Mouse (Mus musculus): Measurements from ENCODE around the gene Zbtb32. TPM values are rescaled to one million over a fixed set of nuclear protein-coding genes. Genes with fewer than 3 reads are reported as not detected.
A peak's percentile ranks its signal among the peaks of the same experiment; 100 is the strongest.

The Zbtb32 gene
- polyA plus RNA-seq, 1 experiment from 2014 or later: 0.17 TPM

Small RNAs within 50 kb of the gene (microRNA-seq; reads per million reads assigned to microRNA genes)
- gene Gm38670: 3.8 reads per million, percentile 11 among the genes with 10 or more reads in this experiment
- gene Mir3569: not detected

Other genes with a start within 250 kb of the Zbtb32 start
- 1.9 and 2.0 TPM in 2 replicates for gene Lrfn3, start 236.1 kb downstream of the Zbtb32 start, polyA plus RNA-seq (2015; fragmentation: Nextera tagmentation; extraction: Ambion mirVana)
- gene Tyrobp, start 185.1 kb downstream of the Zbtb32 start, polyA plus RNA-seq (2015; fragmentation: Nextera tagmentation; extraction: Ambion mirVana): 146 and 160 TPM in 2 replicates
- gene Hcst, start 179.1 kb downstream of the Zbtb32 start, polyA plus RNA-seq (2015; fragmentation: Nextera tagmentation; extraction: Ambion mirVana): 6.7 and 7.0 TPM in 2 replicates
- 1.6 and 1.8 TPM in 2 replicates for gene Nfkbid, start 177.2 kb downstream of the Zbtb32 start, polyA plus RNA-seq (2015; fragmentation: Nextera tagmentation; extraction: Ambion mirVana)
- gene Aplp1, start 153.4 kb downstream of the Zbtb32 start, polyA plus RNA-seq (2015; fragmentation: Nextera tagmentation; extraction: Ambion mirVana): 5.3 and 6.2 TPM in 2 replicates
- 0.03 and 0.37 TPM in 2 replicates for gene Kirrel2, start 141.2 kb downstream of the Zbtb32 start, polyA plus RNA-seq (2015; fragmentation: Nextera tagmentation; extraction: Ambion mirVana)
- gene Nphs1, start 140.6 kb downstream of the Zbtb32 start, polyA plus RNA-seq (2015; fragmentation: Nextera tagmentation; extraction: Ambion mirVana): 0.10 TPM in 1 of 2 replicates, not detected in the other
- gene Prodh2, start 105.3 kb downstream of the Zbtb32 start, polyA plus RNA-seq (2015; fragmentation: Nextera tagmentation; extraction: Ambion mirVana): 57.8 and 78.4 TPM in 2 replicates
- gene Arhgap33, start 63.8 kb downstream of the Zbtb32 start, polyA plus RNA-seq (2015; fragmentation: Nextera tagmentation; extraction: Ambion mirVana): 2.6 and 3.0 TPM in 2 replicates
- 4.9 and 5.3 TPM in 2 replicates for gene Hspb6, start 46.7 kb downstream of the Zbtb32 start, polyA plus RNA-seq (2015; fragmentation: Nextera tagmentation; extraction: Ambion mirVana)
- 2.0 and 2.7 TPM in 2 replicates for gene Proser3, start 46.6 kb downstream of the Zbtb32 start, polyA plus RNA-seq (2015; fragmentation: Nextera tagmentation; extraction: Ambion mirVana)
- gene Lin37, start 39.1 kb downstream of the Zbtb32 start, polyA plus RNA-seq (2015; fragmentation: Nextera tagmentation; extraction: Ambion mirVana): 23.4 and 26.1 TPM in 2 replicates
- gene U2af1l4, start 35.6 kb downstream of the Zbtb32 start, polyA plus RNA-seq (2015; fragmentation: Nextera tagmentation; extraction: Ambion mirVana): 32.4 and 35.4 TPM in 2 replicates
- 3.4 and 4.1 TPM in 2 replicates for gene Gm49396, start 35.6 kb downstream of the Zbtb32 start, polyA plus RNA-seq (2015; fragmentation: Nextera tagmentation; extraction: Ambion mirVana)
- gene Psenen, start 35.3 kb downstream of the Zbtb32 start, polyA plus RNA-seq (2015; fragmentation: Nextera tagmentation; extraction: Ambion mirVana): 60.6 and 65.5 TPM in 2 replicates
- gene Igflr1, start 33.5 kb downstream of the Zbtb32 start, polyA plus RNA-seq (2015; fragmentation: Nextera tagmentation; extraction: Ambion mirVana): 2.3 and 2.8 TPM in 2 replicates
- gene Kmt2b, start 10.2 kb downstream of the Zbtb32 start, polyA plus RNA-seq (2015; fragmentation: Nextera tagmentation; extraction: Ambion mirVana): 2.4 and 2.9 TPM in 2 replicates
- gene Upk1a, start 13.9 kb upstream of the Zbtb32 start, polyA plus RNA-seq (2015; fragmentation: Nextera tagmentation; extraction: Ambion mirVana): 0.06 TPM in 1 of 2 replicates, not detected in the other
- gene Cox6b1, start 27.2 kb upstream of the Zbtb32 start, polyA plus RNA-seq (2015; fragmentation: Nextera tagmentation; extraction: Ambion mirVana): 514 and 565 TPM in 2 replicates
- not detected in 2 replicates for gene Etv2, start 36.9 kb upstream of the Zbtb32 start, polyA plus RNA-seq (2015; fragmentation: Nextera tagmentation; extraction: Ambion mirVana)
- gene Rbm42, start 51.4 kb upstream of the Zbtb32 start, polyA plus RNA-seq (2015; fragmentation: Nextera tagmentation; extraction: Ambion mirVana): 49.4 and 54.0 TPM in 2 replicates
- gene Haus5, start 66.1 kb upstream of the Zbtb32 start, polyA plus RNA-seq (2015; fragmentation: Nextera tagmentation; extraction: Ambion mirVana): 31.5 and 36.9 TPM in 2 replicates
- not detected in 2 replicates for gene Pmis2, start 72.7 kb upstream of the Zbtb32 start, polyA plus RNA-seq (2015; fragmentation: Nextera tagmentation; extraction: Ambion mirVana)
- gene 2200002J24Rik, start 100.0 kb upstream of the Zbtb32 start, polyA plus RNA-seq (2015; fragmentation: Nextera tagmentation; extraction: Ambion mirVana): 0.48 and 0.99 TPM in 2 replicates
- 1.7 and 2.9 TPM in 2 replicates for gene Atp4a, start 113.3 kb upstream of the Zbtb32 start, polyA plus RNA-seq (2015; fragmentation: Nextera tagmentation; extraction: Ambion mirVana)
- gene Tmem147, start 130.6 kb upstream of the Zbtb32 start, polyA plus RNA-seq (2015; fragmentation: Nextera tagmentation; extraction: Ambion mirVana): 97.4 and 105 TPM in 2 replicates
- not detected in 2 replicates for gene Gapdhs, start 144.8 kb upstream of the Zbtb32 start, polyA plus RNA-seq (2015; fragmentation: Nextera tagmentation; extraction: Ambion mirVana)
- 0.12 and 0.61 TPM in 2 replicates for gene Sbsn, start 152.6 kb upstream of the Zbtb32 start, polyA plus RNA-seq (2015; fragmentation: Nextera tagmentation; extraction: Ambion mirVana)
- 0.32 and 0.99 TPM in 2 replicates for gene Dmkn, start 164.8 kb upstream of the Zbtb32 start, polyA plus RNA-seq (2015; fragmentation: Nextera tagmentation; extraction: Ambion mirVana)
- gene Krtdap, start 189.0 kb upstream of the Zbtb32 start, polyA plus RNA-seq (2015; fragmentation: Nextera tagmentation; extraction: Ambion mirVana): 0.21 and 2.5 TPM in 2 replicates
- gene Ffar2, start 224.9 kb upstream of the Zbtb32 start, polyA plus RNA-seq (2015; fragmentation: Nextera tagmentation; extraction: Ambion mirVana): 0.94 and 1.2 TPM in 2 replicates

Measured in liver, embryonic 15.5 days (tissue).